Mouse (Mus musculus): Measurements from ENCODE around the gene Mylk. TPM values are rescaled to one million over a fixed set of nuclear protein-coding genes. Genes with fewer than 3 reads are reported as not detected.

The Mylk gene
- total RNA-seq, 2 experiments from 2014 or later, result 13.8 to 15.7 TPM

GRCm38 (mm10) chr16:35016491-35016890 is 271.5 kb downstream of the Mylk start:
- DNase-seq (ENCODE audit: low spot score in 2 of 2), result no peak

- DNase-seq (ENCODE audit: low spot score in 2 of 2), result no peak
Measured at GRCm38 (mm10) chr16:35018470-35018974, 273.5 kb downstream of the Mylk start.

DNA sequence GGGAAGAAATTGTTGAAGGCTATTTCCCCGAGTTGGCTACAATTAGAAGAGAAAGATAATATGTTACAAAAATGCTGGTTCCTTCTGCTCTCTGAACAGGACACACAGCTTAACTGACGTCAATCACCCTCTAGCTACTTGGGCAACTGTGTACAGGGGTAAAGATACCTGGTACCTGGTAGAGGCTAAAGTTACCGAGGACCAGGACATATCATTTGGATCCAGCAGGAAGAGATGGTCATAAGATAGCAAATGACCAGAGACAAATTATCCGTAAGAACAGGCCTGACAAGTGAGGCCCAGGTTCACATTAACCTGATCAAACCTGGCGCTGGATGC is 276.9 kb downstream of the Mylk start:
- no peak for DNase-seq (ENCODE audit: low spot score in 2 of 2)

DNA sequence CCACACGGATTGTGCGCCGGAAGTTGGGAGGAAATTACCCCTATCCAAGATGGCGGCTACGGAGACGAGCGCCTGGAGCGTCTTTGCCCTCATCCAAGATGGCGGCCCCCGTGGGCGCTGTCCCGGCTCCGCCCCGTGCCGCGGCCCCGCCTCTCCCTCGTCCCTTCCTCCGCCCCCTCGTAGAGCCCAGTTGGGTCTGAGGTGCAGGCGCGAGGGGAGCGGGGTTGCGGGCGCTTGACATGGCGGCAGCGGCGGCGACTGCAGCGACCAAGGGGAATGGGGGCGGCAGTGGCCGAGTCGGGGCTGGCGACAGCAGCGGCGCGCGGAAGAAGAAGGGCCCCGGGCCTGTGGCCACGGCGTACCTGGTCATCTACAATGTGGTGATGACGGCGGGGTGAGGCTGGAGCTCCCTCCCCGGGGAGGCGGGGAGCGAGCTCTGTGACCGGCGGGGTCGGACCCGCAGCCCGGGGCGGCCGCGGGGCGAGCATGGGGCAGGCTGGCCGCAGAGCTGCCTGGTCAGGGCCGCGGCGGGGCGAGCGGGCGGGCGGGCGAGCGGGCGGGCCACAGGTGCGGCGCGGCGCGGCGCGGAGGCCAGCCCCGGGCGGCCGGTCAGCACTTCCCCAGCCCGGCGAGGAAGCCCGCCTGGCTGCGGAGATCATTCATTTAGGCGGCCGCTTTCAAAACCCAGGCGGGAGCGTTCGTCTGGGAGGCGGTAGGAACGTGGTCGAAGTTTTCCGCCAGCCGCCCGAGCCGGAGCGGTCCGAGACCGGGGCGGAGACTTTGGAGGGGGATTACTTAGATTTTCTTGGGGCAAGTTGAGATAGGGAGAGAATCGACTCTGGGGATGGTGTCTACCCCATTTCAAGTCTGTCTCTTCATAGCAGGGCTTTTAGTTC is 277.5 kb downstream of the Mylk start, which contains the start of gene Hacd2:
Gene Hacd2 (plus strand): TSS at position 187 of the 896 bp plus-strand sequence.
- DNase-seq (ENCODE audit: low spot score in 2 of 2), result peak; percentile 93 to 95

- DNase-seq (ENCODE audit: low spot score in 2 of 2), result no peak
Measured at GRCm38 (mm10) chr16:35023138-35023735, 278.2 kb downstream of the Mylk start.

- DNase-seq (ENCODE audit: low spot score in 2 of 2), result no peak
Measured at GRCm38 (mm10) chr16:35024300-35024699, 279.3 kb downstream of the Mylk start.

DNA sequence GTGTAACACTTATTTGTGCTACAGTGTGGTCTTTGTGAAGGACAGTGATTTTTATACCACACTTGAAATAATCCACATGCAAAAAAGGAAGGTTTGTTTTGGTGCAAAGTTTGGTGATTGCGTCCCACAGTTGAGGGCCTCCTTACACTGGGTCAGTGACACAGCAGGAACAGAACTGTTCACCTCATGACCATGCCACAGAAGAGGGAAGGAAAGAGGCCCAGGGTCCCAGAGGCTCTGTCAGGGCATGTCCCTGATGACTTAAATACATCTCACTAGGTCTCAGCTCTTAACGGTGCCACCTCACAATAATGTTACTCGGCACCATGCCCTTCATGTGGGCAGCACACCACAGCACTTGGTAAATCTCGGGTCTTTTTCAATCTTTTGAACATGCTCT is 280.3 kb downstream of the Mylk start:
- DNase-seq (ENCODE audit: low spot score in 2 of 2), result no peak

DNA sequence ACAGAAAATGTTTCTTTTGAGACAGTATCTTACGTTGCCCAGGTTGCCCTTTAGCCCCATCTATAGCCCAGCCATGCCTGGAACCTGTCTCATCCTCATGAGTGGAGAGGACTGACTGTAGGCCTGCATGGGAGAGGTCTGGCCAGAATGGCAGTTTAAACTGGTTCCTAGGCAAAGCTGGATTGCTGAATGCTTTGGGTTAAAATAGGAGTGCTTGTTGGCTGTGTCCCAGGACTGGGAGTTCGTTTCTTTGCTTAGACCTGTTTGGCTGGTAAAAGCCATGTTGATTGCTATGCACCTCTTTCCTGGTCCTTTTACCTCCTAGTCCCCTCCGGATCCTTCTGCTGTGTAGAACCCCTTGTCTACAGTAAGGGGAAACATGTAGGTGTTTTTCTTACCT is 288.2 kb downstream of the Mylk start:
- DNase-seq (ENCODE audit: low spot score in 2 of 2), result no peak

GRCm38 (mm10) chr16:35033809-35034577 is 289.0 kb downstream of the Mylk start:
- no peak for DNase-seq (ENCODE audit: low spot score in 2 of 2)

GRCm38 (mm10) chr16:35034971-35035370 is 290.0 kb downstream of the Mylk start:
- no peak for DNase-seq (ENCODE audit: low spot score in 2 of 2)

GRCm38 (mm10) chr16:35036754-35037153 is 291.7 kb downstream of the Mylk start:
- DNase-seq (ENCODE audit: low spot score in 2 of 2), result peak in 1 of 2 experiments; percentile 32

- DNase-seq (ENCODE audit: low spot score in 2 of 2), result no peak
Measured at GRCm38 (mm10) chr16:35038343-35039057, 293.5 kb downstream of the Mylk start.

- no peak for DNase-seq (ENCODE audit: low spot score in 2 of 2)
Measured at GRCm38 (mm10) chr16:35040154-35040553, 295.1 kb downstream of the Mylk start.

DNA sequence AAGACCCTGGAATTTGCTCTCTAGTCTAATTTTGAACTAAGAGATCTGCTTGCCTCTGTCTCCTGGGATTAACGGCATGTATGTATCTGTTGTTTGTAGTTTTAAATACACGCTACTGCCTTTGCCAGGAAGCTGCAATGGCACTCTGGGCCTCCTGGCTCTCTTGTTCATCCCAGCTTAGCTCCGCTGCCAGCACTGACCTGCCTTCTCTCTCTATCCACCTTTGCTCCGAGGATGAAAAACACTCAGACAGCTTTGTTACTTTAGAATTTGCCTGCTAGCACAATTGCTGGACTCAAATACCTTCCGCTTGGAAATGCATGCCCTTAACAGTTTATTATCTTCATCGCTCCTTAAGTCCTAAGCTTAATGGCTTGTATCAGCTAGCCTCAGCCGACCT is 296.0 kb downstream of the Mylk start:
- no peak for DNase-seq (ENCODE audit: low spot score in 2 of 2)

- no peak for DNase-seq (ENCODE audit: low spot score in 2 of 2)
Measured at GRCm38 (mm10) chr16:35046081-35046775, 301.2 kb downstream of the Mylk start.

DNA sequence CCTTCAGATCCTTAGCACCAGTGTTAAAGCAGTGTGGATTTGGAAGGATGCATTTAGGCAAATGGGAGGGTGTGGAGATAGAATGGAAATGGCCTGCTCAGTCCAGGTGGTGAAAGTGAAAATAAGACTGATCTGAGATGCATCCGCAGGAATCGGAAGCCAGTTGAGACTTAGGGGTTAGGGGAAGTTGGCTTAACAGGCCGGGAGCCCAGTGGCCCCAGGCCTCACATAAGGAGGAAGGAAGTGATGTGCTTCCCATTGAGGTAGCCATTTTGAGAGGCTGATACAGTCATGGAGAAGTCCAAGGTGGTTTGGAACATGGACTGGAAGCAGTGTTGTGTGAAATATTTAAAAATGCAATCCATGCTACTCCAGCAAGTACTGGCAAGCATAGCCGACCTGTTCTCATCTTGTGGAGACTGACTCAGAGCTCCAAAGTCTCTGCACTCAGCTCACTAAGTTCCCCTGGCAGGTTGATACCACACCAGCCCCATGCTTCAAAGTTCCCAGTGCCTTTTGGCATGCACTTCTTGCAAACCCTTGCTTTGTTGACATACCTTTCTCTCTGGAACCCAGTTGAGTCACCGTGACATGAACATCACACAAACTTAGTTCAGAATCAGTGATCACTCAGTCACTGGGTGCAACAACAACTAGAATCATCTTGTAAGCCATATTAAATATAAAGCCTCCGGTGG is 302.4 kb downstream of the Mylk start:
- DNase-seq (ENCODE audit: low spot score in 2 of 2), result no peak

GRCm38 (mm10) chr16:35051066-35051465 is 306.1 kb downstream of the Mylk start:
- no peak for DNase-seq (ENCODE audit: low spot score in 2 of 2)

All from left cerebral cortex, adult 18-20 months (tissue).